Mouse (Mus musculus): ENCODE measurements around the gene Dnaic2. TPM values are rescaled to one million over a fixed set of nuclear protein-coding genes. Genes with fewer than 3 reads are reported as not detected.

Gene Dnaic2
- polyA plus RNA-seq, 1 experiment: 1.7 TPM

- Histone ChIP-seq H3K4me1 (ENCODE audit: control insufficient read depth, insufficient read depth, low read length) (peaks cover 10% of the 10 kb centered on the region), H3K27me3 (ENCODE audit: control insufficient read depth, insufficient read depth, low read length, poor library complexity, severe bottlenecking) (peaks cover 4% of the 10 kb centered on the region; the same call in 1 of the 2 replicates), H3K4me3 (ENCODE audit: low read depth, low read length) (no peak overlapping the region), H3K36me3 (ENCODE audit: control insufficient read depth, insufficient read depth, low read length, poor library complexity, severe bottlenecking) (no peaks in the 10 kb centered on the region), H3K27ac (ENCODE audit: insufficient read depth, low read length) (no peak overlapping the region), H3K9me3 (replicated peaks; ENCODE audit: control insufficient read depth, insufficient read depth, low read length, poor library complexity, severe bottlenecking) (no peaks in the 10 kb centered on the region), H3K9ac (ENCODE audit: low read depth, poor library complexity, severe bottlenecking) (no peak overlapping the region)
- TF ChIP-seq EP300 (IDR thresholded peaks at IDR 0.05; ENCODE audit: insufficient read depth, low read depth, low read length): no peak
- peak; percentile 47 for TF ChIP-seq CTCF (IDR thresholded peaks at IDR 0.05; ENCODE audit: low read depth, low read length)
Observed at GRCm38 (mm10) chr11:114790841-114791240, 63.6 kb downstream of the Dnaic2 start.

DNA sequence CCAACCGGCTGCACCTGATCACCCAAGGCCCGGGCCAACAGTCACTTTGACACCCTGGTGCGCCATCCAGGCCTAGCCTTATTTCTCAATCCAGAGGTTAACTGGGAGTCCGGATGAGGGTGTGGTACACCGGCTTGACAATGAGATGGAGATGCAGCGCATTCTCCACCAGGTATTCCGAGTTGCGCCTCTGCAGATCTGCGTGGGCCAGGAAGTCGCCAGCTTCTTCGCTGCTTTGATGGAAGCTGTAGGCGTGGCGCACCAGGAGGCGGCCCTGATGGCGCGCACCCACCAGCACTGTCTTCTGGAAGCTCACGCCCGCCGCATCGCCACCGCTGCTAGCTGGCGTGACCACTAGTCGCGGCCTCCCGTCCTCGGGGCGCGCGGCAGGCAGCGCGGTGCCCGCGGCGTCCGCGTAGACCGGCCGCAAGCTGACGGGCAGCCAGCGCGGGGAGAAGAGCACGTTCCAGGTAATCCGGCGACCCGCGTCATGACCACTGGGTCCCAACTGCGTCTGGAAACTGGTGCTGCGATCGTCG, 64.2 kb downstream of the Dnaic2 start:
- Histone ChIP-seq H3K9me3 (replicated peaks; ENCODE audit: control insufficient read depth, insufficient read depth, low read length, poor library complexity, severe bottlenecking) (no peaks in the 10 kb centered on the region), H3K9ac (ENCODE audit: low read depth, poor library complexity, severe bottlenecking) (peak overlapping the region; percentile 50), H3K27me3 (ENCODE audit: control insufficient read depth, insufficient read depth, low read length, poor library complexity, severe bottlenecking) (peaks cover 4% of the 10 kb centered on the region; the same call in 1 of the 2 replicates), H3K4me1 (ENCODE audit: control insufficient read depth, insufficient read depth, low read length) (peaks cover 10% of the 10 kb centered on the region), H3K27ac (ENCODE audit: insufficient read depth, low read length) (no peak overlapping the region), H3K36me3 (ENCODE audit: control insufficient read depth, insufficient read depth, low read length, poor library complexity, severe bottlenecking) (no peaks in the 10 kb centered on the region), H3K4me3 (ENCODE audit: low read depth, low read length) (peak overlapping the region; percentile 59)
- TF ChIP-seq EP300 (IDR thresholded peaks at IDR 0.05; ENCODE audit: insufficient read depth, low read depth, low read length) (no peak), POLR2A (IDR thresholded peaks at IDR 0.05; ENCODE audit: insufficient read depth, low read length) (no peak), CTCF (IDR thresholded peaks at IDR 0.05; ENCODE audit: low read depth, low read length) (no peak)

DNA sequence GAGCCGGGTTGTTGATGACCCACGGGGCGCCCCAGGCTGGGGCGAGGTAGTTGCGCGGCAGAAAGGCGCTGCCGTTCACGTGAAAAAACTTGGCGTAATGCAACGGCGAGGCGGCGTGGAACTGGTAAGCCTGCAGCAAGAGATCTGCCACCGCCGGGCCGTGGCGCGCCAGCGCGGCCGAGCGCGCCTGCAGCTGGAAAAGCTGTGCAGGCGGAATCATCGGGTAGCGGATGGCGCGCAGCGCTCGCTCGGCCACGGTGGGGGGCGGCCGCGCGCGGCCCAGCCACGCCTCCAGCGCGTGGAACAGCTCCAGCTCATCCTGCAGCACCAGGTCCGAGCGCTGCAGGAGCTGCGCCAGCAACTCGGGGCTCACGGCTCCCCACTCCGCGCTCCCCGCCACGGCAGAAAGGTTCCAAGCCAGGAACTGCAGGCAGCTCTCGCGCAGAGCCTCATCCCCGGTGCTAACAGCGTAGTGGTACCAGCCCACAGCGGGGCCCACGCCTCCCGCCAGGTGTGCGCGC, 64.7 kb downstream of the Dnaic2 start:
- no peaks in the 10 kb centered on the region for H3K9me3 ChIP-seq (replicated peaks; ENCODE audit: control insufficient read depth, insufficient read depth, low read length, poor library complexity, severe bottlenecking)
- TF ChIP-seq POLR2A (IDR thresholded peaks at IDR 0.05; ENCODE audit: insufficient read depth, low read length) (no peak), EP300 (IDR thresholded peaks at IDR 0.05; ENCODE audit: insufficient read depth, low read depth, low read length) (no peak), CTCF (IDR thresholded peaks at IDR 0.05; ENCODE audit: low read depth, low read length) (no peak)
- no peak overlapping the region for H3K27ac ChIP-seq (ENCODE audit: insufficient read depth, low read length)
- 0 out of 2 replicates have a peak, but pooled peaks cover 4% of the 10 kb centered on the region for H3K27me3 ChIP-seq (ENCODE audit: control insufficient read depth, insufficient read depth, low read length, poor library complexity, severe bottlenecking)
- peaks cover 10% of the 10 kb centered on the region for H3K4me1 ChIP-seq (ENCODE audit: control insufficient read depth, insufficient read depth, low read length)
- peak overlapping the region; percentile 59 for H3K4me3 ChIP-seq (ENCODE audit: low read depth, low read length)
- peak overlapping the region; percentile 50 for H3K9ac ChIP-seq (ENCODE audit: low read depth, poor library complexity, severe bottlenecking)
- H3K36me3 ChIP-seq (ENCODE audit: control insufficient read depth, insufficient read depth, low read length, poor library complexity, severe bottlenecking): no peaks in the 10 kb centered on the region

- no peak for TF ChIP-seq CTCF (IDR thresholded peaks at IDR 0.05; ENCODE audit: low read depth, low read length)
- no peak for TF ChIP-seq EP300 (IDR thresholded peaks at IDR 0.05; ENCODE audit: insufficient read depth, low read depth, low read length)
- no peak for TF ChIP-seq POLR2A (IDR thresholded peaks at IDR 0.05; ENCODE audit: insufficient read depth, low read length)
- Histone ChIP-seq H3K27ac (ENCODE audit: insufficient read depth, low read length) (no peak overlapping the region), H3K4me1 (ENCODE audit: control insufficient read depth, insufficient read depth, low read length) (peaks cover 10% of the 10 kb centered on the region), H3K27me3 (ENCODE audit: control insufficient read depth, insufficient read depth, low read length, poor library complexity, severe bottlenecking) (0 out of 2 replicates have a peak, but pooled peaks cover 4% of the 10 kb centered on the region), H3K36me3 (ENCODE audit: control insufficient read depth, insufficient read depth, low read length, poor library complexity, severe bottlenecking) (no peaks in the 10 kb centered on the region), H3K9ac (ENCODE audit: low read depth, poor library complexity, severe bottlenecking) (no peak overlapping the region), H3K4me3 (ENCODE audit: low read depth, low read length) (no peak overlapping the region), H3K9me3 (replicated peaks; ENCODE audit: control insufficient read depth, insufficient read depth, low read length, poor library complexity, severe bottlenecking) (no peaks in the 10 kb centered on the region)
Observed at GRCm38 (mm10) chr11:114792931-114793494, 65.8 kb downstream of the Dnaic2 start.

DNA sequence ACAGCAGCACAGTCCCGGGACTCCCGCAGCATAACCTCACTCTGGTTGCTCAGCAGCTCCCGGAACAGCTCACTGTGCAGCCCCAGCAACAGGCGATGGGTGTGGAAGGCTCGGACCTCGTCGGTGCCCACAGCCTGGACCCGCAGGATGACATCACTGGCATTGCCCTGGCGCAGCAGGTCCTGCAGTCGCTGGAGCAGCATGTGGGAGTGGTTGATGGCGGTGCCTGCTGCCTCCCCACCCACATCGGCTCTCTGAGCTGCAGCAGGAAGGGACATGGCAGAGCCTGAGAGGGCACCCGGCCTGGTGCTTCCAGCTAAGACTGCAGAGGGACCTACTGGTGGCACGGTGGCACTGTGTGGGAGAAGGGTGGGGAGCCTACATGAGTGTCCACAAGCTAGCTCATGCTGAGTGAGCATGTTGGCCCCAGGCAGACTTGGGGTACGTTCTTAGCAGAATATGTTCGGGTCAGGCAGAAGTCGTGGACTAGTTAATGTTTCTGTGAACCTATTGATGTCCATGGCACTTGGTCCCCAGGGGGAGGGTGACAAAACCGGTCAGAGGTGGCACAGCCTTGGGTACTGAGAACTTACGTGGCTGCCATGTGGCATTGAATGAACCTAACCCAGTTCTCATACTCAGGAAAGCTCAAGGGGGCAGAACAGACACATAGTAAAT, 66.8 kb downstream of the Dnaic2 start:
- H3K9ac ChIP-seq (ENCODE audit: low read depth, poor library complexity, severe bottlenecking): no peak overlapping the region
- H3K27ac ChIP-seq (ENCODE audit: insufficient read depth, low read length): no peak overlapping the region
- H3K36me3 ChIP-seq (ENCODE audit: control insufficient read depth, insufficient read depth, low read length, poor library complexity, severe bottlenecking): no peaks in the 10 kb centered on the region
- peaks cover 10% of the 10 kb centered on the region for H3K4me1 ChIP-seq (ENCODE audit: control insufficient read depth, insufficient read depth, low read length)
- H3K27me3 ChIP-seq (ENCODE audit: control insufficient read depth, insufficient read depth, low read length, poor library complexity, severe bottlenecking): 0 out of 2 replicates have a peak, but pooled peaks cover 4% of the 10 kb centered on the region
- TF ChIP-seq POLR2A (IDR thresholded peaks at IDR 0.05; ENCODE audit: insufficient read depth, low read length) (no peak), EP300 (IDR thresholded peaks at IDR 0.05; ENCODE audit: insufficient read depth, low read depth, low read length) (no peak), CTCF (IDR thresholded peaks at IDR 0.05; ENCODE audit: low read depth, low read length) (no peak)
- no peak overlapping the region for H3K4me3 ChIP-seq (ENCODE audit: low read depth, low read length)
- no peaks in the 10 kb centered on the region for H3K9me3 ChIP-seq (replicated peaks; ENCODE audit: control insufficient read depth, insufficient read depth, low read length, poor library complexity, severe bottlenecking)

GRCm38 (mm10) chr11:114794691-114795090, 67.5 kb downstream of the Dnaic2 start:
- H3K4me3 ChIP-seq (ENCODE audit: low read depth, low read length): no peak overlapping the region
- no peaks in the 10 kb centered on the region for H3K9me3 ChIP-seq (replicated peaks; ENCODE audit: control insufficient read depth, insufficient read depth, low read length, poor library complexity, severe bottlenecking)
- TF ChIP-seq EP300 (IDR thresholded peaks at IDR 0.05; ENCODE audit: insufficient read depth, low read depth, low read length) (no peak), CTCF (IDR thresholded peaks at IDR 0.05; ENCODE audit: low read depth, low read length) (no peak), POLR2A (IDR thresholded peaks at IDR 0.05; ENCODE audit: insufficient read depth, low read length) (no peak)
- H3K4me1 ChIP-seq (ENCODE audit: control insufficient read depth, insufficient read depth, low read length): peaks cover 7% of the 10 kb centered on the region
- 0 out of 2 replicates have a peak, but pooled peaks cover 4% of the 10 kb centered on the region for H3K27me3 ChIP-seq (ENCODE audit: control insufficient read depth, insufficient read depth, low read length, poor library complexity, severe bottlenecking)
- no peaks in the 10 kb centered on the region for H3K36me3 ChIP-seq (ENCODE audit: control insufficient read depth, insufficient read depth, low read length, poor library complexity, severe bottlenecking)
- no peak overlapping the region for H3K27ac ChIP-seq (ENCODE audit: insufficient read depth, low read length)
- H3K9ac ChIP-seq (ENCODE audit: low read depth, poor library complexity, severe bottlenecking): no peak overlapping the region
